Mouse (Mus musculus) testis, adult 2 months (tissue): ENCODE data around the gene Ackr4. TPM values are rescaled to one million over a fixed set of nuclear protein-coding genes. Genes with fewer than 3 reads are reported as not detected.

Experiments
- H3K27ac ChIP-seq: fragments of 200-500 bp; 2 replicates; pipeline ENCODE4 v1.5.1; 2012; ENCODE audit warnings: low read depth, low read length; ENCODE audit not compliant: control insufficient read depth, insufficient read depth
- H3K27me3 ChIP-seq: fragments of 200-500 bp; 2 replicates; pipeline ENCODE4 v1.6.1; 2012; ENCODE audit warnings: mild to moderate bottlenecking, low read length, moderate library complexity; ENCODE audit not compliant: control insufficient read depth, insufficient read depth
- H3K36me3 ChIP-seq: fragments of 200-500 bp; 2 replicates; pipeline ENCODE4 v1.6.1; 2012; ENCODE audit warnings: mild to moderate bottlenecking, low read length; ENCODE audit not compliant: control insufficient read depth, insufficient read depth
- H3K4me1 ChIP-seq: fragments of 200-500 bp; 2 replicates; pipeline ENCODE4 v1.6.1; 2012; ENCODE audit warnings: low read length; ENCODE audit not compliant: control insufficient read depth, insufficient read depth
- H3K4me3 ChIP-seq: fragments of 200-500 bp; 2 replicates; pipeline ENCODE4 v1.5.1; 2012; ENCODE audit warnings: low read depth, mild to moderate bottlenecking, low read length, moderate library complexity, mixed read lengths; ENCODE audit not compliant: control insufficient read depth
- CTCF ChIP-seq: fragments of 200-500 bp; IDR thresholded peaks from 2 replicates; pipeline ENCODE4 v1.5.1; 2012; ENCODE audit warnings: low read depth, mild to moderate bottlenecking, inconsistent platforms, low read length, moderate library complexity; ENCODE audit not compliant: control insufficient read depth, insufficient read depth, insufficient replicate concordance
- POLR2A ChIP-seq: fragments of 200-500 bp; IDR thresholded peaks from 2 replicates; pipeline ENCODE4 v1.6.1; 2012; ENCODE audit warnings: low read depth, mild to moderate bottlenecking, inconsistent platforms, low read length, moderate library complexity; ENCODE audit not compliant: control insufficient read depth
- polyA plus RNA-seq: library from polyadenylated mRNA; depleted of rRNA; stranded (reverse); fragments of >200 nt; gene quantifications from 2 replicates; pipeline ENCODE4 v1.2.3, GENCODE M21; 2012

Gene Ackr4
- polyA plus RNA-seq, 1 experiment = 0.54 TPM

GRCm38 (mm10) chr9:104107482-104107881, 19.3 kb downstream of the Ackr4 start:
- Histone ChIP-seq H3K4me3 (no peak overlapping the region), H3K27ac (no peak overlapping the region), H3K4me1 (no peaks in the 10 kb centered on the region), H3K36me3 (no peaks in the 10 kb centered on the region), H3K27me3 (no peaks in the 10 kb centered on the region)
- no peak for TF ChIP-seq CTCF
- TF ChIP-seq POLR2A = no peak

DNA sequence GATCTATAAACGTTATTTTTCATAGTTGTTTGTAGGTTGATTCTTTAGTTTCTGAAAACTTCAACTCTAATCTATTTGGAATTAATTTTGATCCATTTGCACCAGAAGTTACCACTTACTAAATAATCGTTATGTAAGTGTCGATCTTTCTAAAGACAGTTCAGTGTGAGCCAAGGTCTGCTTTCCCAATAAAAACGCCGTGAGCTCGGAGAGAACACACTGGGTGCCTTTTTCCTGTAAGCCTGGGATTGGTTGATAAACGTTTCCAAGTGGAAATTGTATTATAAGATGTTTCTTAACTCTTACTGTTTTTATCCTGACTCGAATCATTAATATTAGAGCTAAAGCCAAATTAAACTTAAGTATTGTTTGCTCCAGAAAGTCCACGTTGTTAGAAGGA, 19.8 kb downstream of the Ackr4 start:
- no peak overlapping the region for H3K27ac ChIP-seq
- TF ChIP-seq POLR2A (no peak), CTCF (no peak)
- no peaks in the 10 kb centered on the region for H3K4me1 ChIP-seq
- H3K27me3 ChIP-seq = no peaks in the 10 kb centered on the region
- no peak overlapping the region for H3K4me3 ChIP-seq
- no peaks in the 10 kb centered on the region for H3K36me3 ChIP-seq

GRCm38 (mm10) chr9:104104986-104105385, 21.7 kb downstream of the Ackr4 start:
- H3K4me3 ChIP-seq = no peak overlapping the region
- TF ChIP-seq CTCF (no peak), POLR2A (no peak)
- no peaks in the 10 kb centered on the region for H3K27me3 ChIP-seq
- no peaks in the 10 kb centered on the region for H3K4me1 ChIP-seq
- no peak overlapping the region for H3K27ac ChIP-seq
- no peaks in the 10 kb centered on the region for H3K36me3 ChIP-seq

DNA sequence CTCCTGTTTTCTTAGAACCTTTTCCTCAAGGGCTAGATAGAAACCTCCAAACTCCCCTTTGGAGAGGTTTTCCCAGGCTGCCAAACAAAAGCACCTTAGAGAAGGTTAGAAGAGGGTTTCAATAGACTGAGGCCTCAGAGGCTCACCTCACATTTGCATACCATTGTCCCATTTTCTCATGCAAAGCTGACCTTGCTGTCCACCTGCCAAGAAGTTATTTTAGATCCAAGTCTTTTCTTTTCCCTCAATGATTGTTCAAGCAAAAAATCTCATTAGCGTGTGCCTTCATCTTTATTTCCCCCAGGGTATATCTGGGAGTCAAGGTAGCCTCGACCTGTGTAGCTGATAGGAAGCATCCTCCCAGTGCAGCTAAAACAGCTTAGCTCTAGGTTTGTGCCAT, 23.8 kb downstream of the Ackr4 start:
- no peaks in the 10 kb centered on the region for H3K27me3 ChIP-seq
- no peak overlapping the region for H3K27ac ChIP-seq
- no peak for TF ChIP-seq POLR2A
- H3K36me3 ChIP-seq = no peaks in the 10 kb centered on the region
- no peak overlapping the region for H3K4me3 ChIP-seq
- H3K4me1 ChIP-seq = no peaks in the 10 kb centered on the region; the same call in 1 of the 2 replicates

- H3K36me3 ChIP-seq = no peaks in the 10 kb centered on the region
- H3K27me3 ChIP-seq = no peaks in the 10 kb centered on the region
- TF ChIP-seq POLR2A (no peak), CTCF (no peak)
- H3K27ac ChIP-seq = no peak overlapping the region
- H3K4me1 ChIP-seq = no peaks in the 10 kb centered on the region; the same call in 1 of the 2 replicates
- H3K4me3 ChIP-seq = no peak overlapping the region
Measured at GRCm38 (mm10) chr9:104102301-104102700, 24.4 kb downstream of the Ackr4 start.

DNA sequence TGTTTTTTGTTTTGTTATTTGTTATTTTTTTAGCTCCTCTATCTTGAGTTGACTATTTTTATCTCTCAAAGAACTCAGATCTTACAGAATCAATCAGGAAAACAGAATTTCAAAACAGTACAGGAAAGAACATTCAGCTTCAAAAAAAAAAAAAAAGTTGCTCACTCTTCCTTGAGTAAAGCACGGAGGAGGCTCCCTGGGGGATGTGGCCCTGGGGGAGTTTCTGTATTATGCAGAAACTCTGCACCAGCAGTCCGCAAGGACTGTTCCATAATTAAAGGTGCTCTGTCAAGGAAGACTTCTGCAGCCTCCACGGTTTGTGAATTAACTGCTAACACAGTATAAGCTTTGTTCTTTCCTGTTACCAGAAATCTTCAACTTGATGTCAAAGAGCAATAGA, 25.3 kb downstream of the Ackr4 start:
- no peaks in the 10 kb centered on the region for H3K36me3 ChIP-seq
- no peaks in the 10 kb centered on the region; the same call in 1 of the 2 replicates for H3K4me1 ChIP-seq
- no peak for TF ChIP-seq POLR2A
- TF ChIP-seq CTCF = no peak
- no peaks in the 10 kb centered on the region for H3K27me3 ChIP-seq
- H3K4me3 ChIP-seq = no peak overlapping the region
- no peak overlapping the region for H3K27ac ChIP-seq

GRCm38 (mm10) chr9:104100822-104101221, 25.9 kb downstream of the Ackr4 start:
- no peak overlapping the region for H3K27ac ChIP-seq
- H3K27me3 ChIP-seq = no peaks in the 10 kb centered on the region
- H3K4me3 ChIP-seq = no peak overlapping the region
- no peak for TF ChIP-seq POLR2A
- TF ChIP-seq CTCF = no peak
- no peaks in the 10 kb centered on the region; the same call in 1 of the 2 replicates for H3K4me1 ChIP-seq
- no peaks in the 10 kb centered on the region; the same call in 1 of the 2 replicates for H3K36me3 ChIP-seq

DNA sequence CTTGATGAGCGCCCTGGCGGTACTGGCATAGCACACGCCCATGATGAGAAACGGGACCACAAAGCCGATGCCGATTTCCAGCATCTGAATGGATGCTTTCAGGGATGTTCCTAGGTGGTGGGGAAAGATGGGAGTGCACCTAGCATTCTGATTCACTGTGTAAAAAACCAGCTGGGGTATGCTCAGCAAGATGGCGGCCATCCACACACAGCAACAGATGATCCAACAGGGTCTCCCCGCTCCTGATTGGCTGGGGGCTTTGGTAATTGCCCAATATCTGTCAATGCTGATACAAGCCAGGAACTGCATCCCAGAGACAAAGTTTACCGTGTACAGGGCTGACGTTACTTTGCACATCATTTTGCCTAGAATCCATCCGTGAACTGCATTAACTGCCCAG, 27.7 kb downstream of the Ackr4 start:
- Histone ChIP-seq H3K27ac (no peak overlapping the region), H3K4me1 (no peaks in the 10 kb centered on the region; the same call in 1 of the 2 replicates), H3K27me3 (no peaks in the 10 kb centered on the region), H3K4me3 (peak overlapping the region; percentile 67), H3K36me3 (peaks cover 2% of the 10 kb centered on the region; the same call in 1 of the 2 replicates)
- TF ChIP-seq POLR2A (no peak), CTCF (no peak)
